Mouse (Mus musculus) embryonic facial prominence, embryonic 14.5 days (tissue): ENCODE data around the gene C1qtnf9. TPM values are rescaled to one million over a fixed set of nuclear protein-coding genes. Genes with fewer than 3 reads are reported as not detected.

ENCODE experiments used
- ATAC-seq: fragments of 200-750 bp; cut with Nextera tagmentation; 2 replicates; pipeline ENCODE4 v1.8.0; 2017; ENCODE audit warnings: low read depth, moderate number of reproducible peaks, moderate TSS enrichment
- DNase-seq: peaks from one replicate; pipeline ENCODE4 v3.0.0-alpha.2; 2015; ENCODE audit warnings: low spot score
- H3K27ac ChIP-seq: fragments of 300-500 bp; sonication (generic); replicated peaks from 2 replicates; pipeline ENCODE4 v1.5.1; 2014; ENCODE audit warnings: low read depth, mild to moderate bottlenecking, low read length, moderate library complexity
- H3K27me3 ChIP-seq: fragments of 300-500 bp; sonication (generic); replicated peaks from 2 replicates; pipeline ENCODE4 v1.6.1; 2014; ENCODE audit warnings: low read length; ENCODE audit not compliant: control insufficient read depth, insufficient read depth
- H3K36me3 ChIP-seq: fragments of 300-500 bp; sonication (generic); 2 replicates; pipeline ENCODE4 v1.6.1; 2014; ENCODE audit warnings: low read length, mixed read lengths; ENCODE audit not compliant: control insufficient read depth, insufficient read depth
- H3K4me1 ChIP-seq: fragments of 300-500 bp; sonication (generic); 2 replicates; pipeline ENCODE4 v1.6.1; 2014; ENCODE audit warnings: antibody characterized with exemption, low read length; ENCODE audit not compliant: control insufficient read depth, insufficient read depth
- H3K4me2 ChIP-seq: fragments of 300-500 bp; sonication (generic); 2 replicates; pipeline ENCODE4 v1.6.1; 2014; ENCODE audit warnings: low read depth, mild to moderate bottlenecking, low read length, moderate library complexity, mixed read lengths
- H3K4me3 ChIP-seq: fragments of 300-500 bp; sonication (generic); 2 replicates; pipeline ENCODE4 v1.5.1; 2014; ENCODE audit warnings: low read depth, mild to moderate bottlenecking, low read length
- H3K9ac ChIP-seq: fragments of 300-500 bp; sonication (generic); 2 replicates; pipeline ENCODE4 v1.6.1; 2014; ENCODE audit warnings: low read depth, mild to moderate bottlenecking, low read length, moderate library complexity, mixed read lengths
- H3K9me3 ChIP-seq: fragments of 300-500 bp; sonication (generic); 2 replicates; pipeline ENCODE4 v1.6.1; 2016; ENCODE audit warnings: low read length; ENCODE audit not compliant: control insufficient read depth
- WGBS: fragments of 180-500 bp; shearing (Covaris S2); extraction: QIAGEN DNeasy Blood & Tissue Kit; methylation state at CpG from one replicate; pipeline ENCODE4 v1.1.7; 2014; 5-methylcytosine and 5-hydroxymethylcytosine counted together
- polyA plus RNA-seq: library from polyadenylated mRNA; unstranded; fragments of >200 nt; fragmentation: Nextera tagmentation; extraction: Ambion mirVana; gene quantifications from 2 replicates; pipeline ENCODE4 v1.2.1, GENCODE M21; 2014

C1qtnf9 gene
- polyA plus RNA-seq = 0.97 and 1.3 TPM in 2 replicates

GRCm38 (mm10) chr14:60767884-60768283 is at the start of gene C1qtnf9:
Gene C1qtnf9 (plus strand): TSS chr14:60768134.
- H3K9ac ChIP-seq = no peak within 1 kb of the TSS
- no peaks in the 10 kb centered on the region for H3K4me1 ChIP-seq
- H3K4me2 ChIP-seq = no peak within 1 kb of the TSS
- 51% methylated on average over 4 of the region's 4 CpGs for WGBS
- H3K9me3 ChIP-seq = no peaks in the 10 kb centered on the region
- ATAC-seq (no peak), DNase-seq (no peak)
- H3K27me3 ChIP-seq = no peaks in the 10 kb centered on the region
- no peak within 1 kb of the TSS for H3K4me3 ChIP-seq
- no peak within 1 kb of the TSS for H3K27ac ChIP-seq
- no peaks in the 10 kb centered on the region for H3K36me3 ChIP-seq

GRCm38 (mm10) chr14:60721304-60721703 is 46.6 kb upstream of the C1qtnf9 start:
- H3K4me2 ChIP-seq = no peak overlapping the region
- DNase-seq = no peak
- no peaks in the 10 kb centered on the region for H3K36me3 ChIP-seq
- H3K4me3 ChIP-seq = no peak overlapping the region
- 43% methylated on average over 6 of the region's 8 CpGs for WGBS
- H3K9ac ChIP-seq = no peak overlapping the region
- peaks cover 8% of the 10 kb centered on the region for H3K4me1 ChIP-seq
- H3K27me3 ChIP-seq = no peaks in the 10 kb centered on the region
- H3K27ac ChIP-seq = peak overlapping the region; percentile 52
- no peaks in the 10 kb centered on the region for H3K9me3 ChIP-seq
- ATAC-seq = 0 out of 2 replicates have a peak, but pooled peaks have one; percentile 42

GRCm38 (mm10) chr14:60721938-60722337 is 46.0 kb upstream of the C1qtnf9 start:
- no peak overlapping the region for H3K4me3 ChIP-seq
- peak overlapping the region; percentile 52 for H3K27ac ChIP-seq
- 62% methylated on average over 3 of the region's 3 CpGs for WGBS
- peaks cover 8% of the 10 kb centered on the region for H3K4me1 ChIP-seq
- ATAC-seq = no peak
- no peak overlapping the region for H3K9ac ChIP-seq
- DNase-seq = no peak
- H3K27me3 ChIP-seq = no peaks in the 10 kb centered on the region
- no peaks in the 10 kb centered on the region for H3K36me3 ChIP-seq
- H3K9me3 ChIP-seq = no peaks in the 10 kb centered on the region
- no peak overlapping the region for H3K4me2 ChIP-seq

- no peak for DNase-seq
- Histone ChIP-seq H3K36me3 (no peaks in the 10 kb centered on the region), H3K4me3 (no peak overlapping the region), H3K9ac (no peak overlapping the region), H3K27ac (no peak overlapping the region), H3K4me1 (peaks cover 16% of the 10 kb centered on the region), H3K4me2 (no peak overlapping the region), H3K27me3 (no peaks in the 10 kb centered on the region), H3K9me3 (peaks cover 4% of the 10 kb centered on the region; the same call in 1 of the 2 replicates)
- 65% methylated on average over 6 of the region's 6 CpGs for WGBS
- no peak for ATAC-seq
Observed at GRCm38 (mm10) chr14:60726091-60726490, 41.8 kb upstream of the C1qtnf9 start.

- ATAC-seq (peak; percentile 56), DNase-seq (no peak)
- no peak overlapping the region for H3K9ac ChIP-seq
- peak overlapping the region; percentile 46; the same call in 1 of the 2 replicates for H3K27ac ChIP-seq
- no peaks in the 10 kb centered on the region for H3K36me3 ChIP-seq
- no peak overlapping the region for H3K4me3 ChIP-seq
- 43% methylated on average over 4 of the region's 4 CpGs for WGBS
- no peak overlapping the region for H3K4me2 ChIP-seq
- H3K4me1 ChIP-seq = peaks cover 8% of the 10 kb centered on the region; the same call in 1 of the 2 replicates
- no peaks in the 10 kb centered on the region for H3K27me3 ChIP-seq
- H3K9me3 ChIP-seq = peaks cover 4% of the 10 kb centered on the region; the same call in 1 of the 2 replicates
Observed at GRCm38 (mm10) chr14:60727130-60727529, 40.8 kb upstream of the C1qtnf9 start.

- no peaks in the 10 kb centered on the region for H3K36me3 ChIP-seq
- no peak overlapping the region for H3K4me3 ChIP-seq
- H3K27me3 ChIP-seq = no peaks in the 10 kb centered on the region
- H3K9ac ChIP-seq = no peak overlapping the region
- 0 out of 2 replicates have a peak overlapping the region, but pooled peaks have one; percentile 70 for H3K27ac ChIP-seq
- DNase-seq (no peak), ATAC-seq (no peak)
- WGBS = 38% methylated on average over 6 of the region's 6 CpGs
- H3K4me2 ChIP-seq = no peak overlapping the region
- H3K4me1 ChIP-seq = peaks cover 37% of the 10 kb centered on the region
- H3K9me3 ChIP-seq = peaks cover 4% of the 10 kb centered on the region; the same call in 1 of the 2 replicates
Observed at GRCm38 (mm10) chr14:60732081-60732480, 35.9 kb upstream of the C1qtnf9 start.

GRCm38 (mm10) chr14:60732787-60733186 is 35.1 kb upstream of the C1qtnf9 start:
- peak; percentile 73 for DNase-seq
- Histone ChIP-seq H3K4me2 (peak overlapping the region; percentile 48), H3K36me3 (no peaks in the 10 kb centered on the region), H3K4me1 (peaks cover 43% of the 10 kb centered on the region), H3K9ac (peak overlapping the region; percentile 55), H3K4me3 (peak overlapping the region; percentile 21), H3K27me3 (no peaks in the 10 kb centered on the region), H3K27ac (peak overlapping the region; percentile 70), H3K9me3 (peaks cover 4% of the 10 kb centered on the region; the same call in 1 of the 2 replicates)
- ATAC-seq = no peak
- WGBS = 7% methylated on average over 16 of the region's 16 CpGs

GRCm38 (mm10) chr14:60733706-60734105 is 34.2 kb upstream of the C1qtnf9 start:
- DNase-seq = peak; percentile 49
- H3K4me3 ChIP-seq = peak overlapping the region; percentile 21
- H3K36me3 ChIP-seq = no peaks in the 10 kb centered on the region
- peak overlapping the region; percentile 70 for H3K27ac ChIP-seq
- 40% methylated on average over 4 of the region's 4 CpGs for WGBS
- peak overlapping the region; percentile 48; the same call in 1 of the 2 replicates for H3K4me2 ChIP-seq
- H3K9ac ChIP-seq = 0 out of 2 replicates have a peak overlapping the region, but pooled peaks have one; percentile 32
- H3K27me3 ChIP-seq = no peaks in the 10 kb centered on the region
- peaks cover 43% of the 10 kb centered on the region for H3K4me1 ChIP-seq
- no peak for ATAC-seq
- peaks cover 4% of the 10 kb centered on the region; the same call in 1 of the 2 replicates for H3K9me3 ChIP-seq

GRCm38 (mm10) chr14:60735206-60735605 is 32.7 kb upstream of the C1qtnf9 start:
- Histone ChIP-seq H3K36me3 (no peaks in the 10 kb centered on the region), H3K9me3 (no peaks in the 10 kb centered on the region), H3K4me3 (no peak overlapping the region), H3K9ac (no peak overlapping the region), H3K4me1 (peaks cover 46% of the 10 kb centered on the region), H3K27ac (no peak overlapping the region), H3K4me2 (no peak overlapping the region), H3K27me3 (no peaks in the 10 kb centered on the region)
- DNase-seq (no peak), ATAC-seq (no peak)
- WGBS = 65% methylated on average over 5 of the region's 5 CpGs
